Mouse (Mus musculus): ENCODE measurements around the gene Kif26b. TPM values are rescaled to one million over a fixed set of nuclear protein-coding genes. Genes with fewer than 3 reads are reported as not detected.

Kif26b gene
- polyA plus RNA-seq, 1 experiment, result 0.04 TPM

- H3K27me3 ChIP-seq (ENCODE audit: control insufficient read depth, insufficient read depth, low read length), result no peaks in the 10 kb centered on the region
- H3K4me3 ChIP-seq (ENCODE audit: extremely low read depth, insufficient read depth, insufficient read length), result no peak overlapping the region
- TF ChIP-seq POLR2A (IDR thresholded peaks at IDR 0.05; ENCODE audit: low read depth, low read length), result no peak
- no peak for TF ChIP-seq CTCF (IDR thresholded peaks at IDR 0.05; ENCODE audit: extremely low read depth, insufficient read depth, insufficient read length, insufficient replicate concordance)
- H3K36me3 ChIP-seq (ENCODE audit: control insufficient read depth, insufficient read depth, low read length), result no peaks in the 10 kb centered on the region
- H3K27ac ChIP-seq (ENCODE audit: insufficient read depth, low read length), result no peak overlapping the region
- DNase-seq (ENCODE audit: low read depth in 1 of 2, low spot score in 2 of 2), result no peak
- 82% methylated on average over 4 of the region's 4 CpGs for WGBS
- no peaks in the 10 kb centered on the region for H3K4me1 ChIP-seq (ENCODE audit: control insufficient read depth, insufficient read depth, insufficient read length)
These were observed 126.6 kb downstream of the Kif26b start for GRCm38 (mm10) chr1:178655525-178655924.

DNA sequence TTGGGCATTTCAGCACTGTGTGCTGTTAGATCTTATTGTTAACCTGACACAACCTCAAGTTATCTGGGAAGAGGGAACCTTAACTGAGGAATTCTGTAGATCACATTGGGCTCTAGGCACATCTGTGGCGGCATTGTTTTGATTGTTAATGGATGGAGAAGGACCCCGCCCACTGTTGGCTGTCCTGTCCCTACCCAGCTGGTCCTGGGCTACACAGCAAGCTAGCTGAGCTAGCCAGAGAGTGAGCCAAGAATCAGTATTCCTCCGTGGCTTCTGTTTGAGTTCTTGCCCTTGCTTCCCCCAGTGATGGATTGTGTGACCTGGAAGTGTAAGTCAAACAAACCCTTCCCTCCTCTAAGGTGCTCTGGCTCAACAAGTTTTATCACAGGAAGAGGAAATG, 132.1 kb downstream of the Kif26b start:
- H3K27me3 ChIP-seq (ENCODE audit: control insufficient read depth, insufficient read depth, low read length), result no peaks in the 10 kb centered on the region
- H3K4me1 ChIP-seq (ENCODE audit: control insufficient read depth, insufficient read depth, insufficient read length), result no peaks in the 10 kb centered on the region
- no peak for DNase-seq (ENCODE audit: low read depth in 1 of 2, low spot score in 2 of 2)
- H3K27ac ChIP-seq (ENCODE audit: insufficient read depth, low read length), result no peak overlapping the region
- TF ChIP-seq CTCF (IDR thresholded peaks at IDR 0.05; ENCODE audit: extremely low read depth, insufficient read depth, insufficient read length, insufficient replicate concordance), result no peak
- TF ChIP-seq POLR2A (IDR thresholded peaks at IDR 0.05; ENCODE audit: low read depth, low read length), result no peak
- 83% methylated on average over 3 of the region's 3 CpGs for WGBS
- no peak overlapping the region for H3K4me3 ChIP-seq (ENCODE audit: extremely low read depth, insufficient read depth, insufficient read length)
- no peaks in the 10 kb centered on the region for H3K36me3 ChIP-seq (ENCODE audit: control insufficient read depth, insufficient read depth, low read length)

DNA sequence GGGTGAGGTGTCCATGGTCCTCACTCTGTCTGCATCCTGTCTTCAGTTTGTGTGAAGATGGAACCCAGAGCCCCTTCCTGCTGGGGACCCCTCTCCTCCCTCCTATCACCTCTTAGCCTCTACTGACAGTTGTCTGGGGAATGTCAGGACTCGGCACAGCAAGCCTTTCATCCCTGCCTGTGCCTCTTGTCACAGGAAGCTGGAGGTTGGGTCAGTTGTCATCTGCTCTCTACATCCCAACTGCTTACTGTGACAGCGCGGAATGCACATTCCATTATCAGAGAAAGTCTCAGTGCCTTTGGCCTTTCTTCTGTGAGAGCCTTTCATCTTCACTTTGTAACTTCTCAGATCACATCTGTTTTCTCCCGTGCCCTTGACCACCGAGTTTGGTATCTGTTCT, 132.6 kb downstream of the Kif26b start:
- WGBS, result 76% methylated on average over 5 of the region's 5 CpGs

DNA sequence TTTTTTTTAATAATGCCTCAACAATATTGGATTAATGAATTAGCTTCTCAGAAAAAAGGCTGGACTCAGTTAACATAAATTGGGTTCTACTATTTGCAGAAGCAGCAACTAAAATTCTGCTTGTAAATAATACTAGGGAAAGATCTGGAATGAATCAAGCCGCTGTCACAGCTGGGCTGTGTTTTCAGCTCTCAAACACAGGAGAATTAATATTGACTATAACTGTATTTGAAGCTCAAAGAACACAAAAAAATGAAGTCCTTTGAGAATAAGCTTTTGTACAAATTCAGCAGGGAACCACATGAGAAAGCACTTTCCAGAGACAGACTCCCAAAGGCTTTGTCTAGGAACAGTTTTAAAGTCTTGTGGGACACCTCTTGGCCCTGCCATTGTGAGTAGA, 134.6 kb downstream of the Kif26b start:
- TF ChIP-seq CTCF (IDR thresholded peaks at IDR 0.05; ENCODE audit: extremely low read depth, insufficient read depth, insufficient read length, insufficient replicate concordance), result no peak
- TF ChIP-seq POLR2A (IDR thresholded peaks at IDR 0.05; ENCODE audit: low read depth, low read length), result no peak
- Histone ChIP-seq H3K27ac (ENCODE audit: insufficient read depth, low read length) (no peak overlapping the region), H3K27me3 (ENCODE audit: control insufficient read depth, insufficient read depth, low read length) (no peaks in the 10 kb centered on the region), H3K4me3 (ENCODE audit: extremely low read depth, insufficient read depth, insufficient read length) (no peak overlapping the region), H3K4me1 (ENCODE audit: control insufficient read depth, insufficient read depth, insufficient read length) (no peaks in the 10 kb centered on the region), H3K36me3 (ENCODE audit: control insufficient read depth, insufficient read depth, low read length) (no peaks in the 10 kb centered on the region)
- WGBS, result 89% methylated on average over 1 of the region's 1 CpGs
- DNase-seq (ENCODE audit: low read depth in 1 of 2, low spot score in 2 of 2), result no peak

More for the DNA sequence above, 132.6 kb downstream of the Kif26b start:
- Histone ChIP-seq H3K4me3 (ENCODE audit: extremely low read depth, insufficient read depth, insufficient read length) (no peak overlapping the region), H3K27me3 (ENCODE audit: control insufficient read depth, insufficient read depth, low read length) (no peaks in the 10 kb centered on the region), H3K27ac (ENCODE audit: insufficient read depth, low read length) (no peak overlapping the region), H3K4me1 (ENCODE audit: control insufficient read depth, insufficient read depth, insufficient read length) (no peaks in the 10 kb centered on the region), H3K36me3 (ENCODE audit: control insufficient read depth, insufficient read depth, low read length) (no peaks in the 10 kb centered on the region)
- TF ChIP-seq POLR2A (IDR thresholded peaks at IDR 0.05; ENCODE audit: low read depth, low read length), result no peak
- TF ChIP-seq CTCF (IDR thresholded peaks at IDR 0.05; ENCODE audit: extremely low read depth, insufficient read depth, insufficient read length, insufficient replicate concordance), result no peak
- no peak for DNase-seq (ENCODE audit: low read depth in 1 of 2, low spot score in 2 of 2)

GRCm38 (mm10) chr1:178664271-178664969, 135.5 kb downstream of the Kif26b start:
- no peak for DNase-seq (ENCODE audit: low read depth in 1 of 2, low spot score in 2 of 2)
- WGBS, result 55% methylated on average over 5 of the region's 5 CpGs

GRCm38 (mm10) chr1:178666524-178666923, 137.6 kb downstream of the Kif26b start:
- WGBS, result 81% methylated on average over 7 of the region's 7 CpGs
- TF ChIP-seq POLR2A (IDR thresholded peaks at IDR 0.05; ENCODE audit: low read depth, low read length) (no peak), CTCF (IDR thresholded peaks at IDR 0.05; ENCODE audit: extremely low read depth, insufficient read depth, insufficient read length, insufficient replicate concordance) (no peak)
- no peaks in the 10 kb centered on the region for H3K36me3 ChIP-seq (ENCODE audit: control insufficient read depth, insufficient read depth, low read length)
- no peak for DNase-seq (ENCODE audit: low read depth in 1 of 2, low spot score in 2 of 2)
- no peak overlapping the region for H3K4me3 ChIP-seq (ENCODE audit: extremely low read depth, insufficient read depth, insufficient read length)
- H3K4me1 ChIP-seq (ENCODE audit: control insufficient read depth, insufficient read depth, insufficient read length), result no peaks in the 10 kb centered on the region
- no peak overlapping the region for H3K27ac ChIP-seq (ENCODE audit: insufficient read depth, low read length)
- no peaks in the 10 kb centered on the region for H3K27me3 ChIP-seq (ENCODE audit: control insufficient read depth, insufficient read depth, low read length)

More at GRCm38 (mm10) chr1:178664271-178664969, 135.5 kb downstream of the Kif26b start:
- H3K27me3 ChIP-seq (ENCODE audit: control insufficient read depth, insufficient read depth, low read length), result no peaks in the 10 kb centered on the region
- H3K4me1 ChIP-seq (ENCODE audit: control insufficient read depth, insufficient read depth, insufficient read length), result no peaks in the 10 kb centered on the region
- TF ChIP-seq CTCF (IDR thresholded peaks at IDR 0.05; ENCODE audit: extremely low read depth, insufficient read depth, insufficient read length, insufficient replicate concordance) (no peak), POLR2A (IDR thresholded peaks at IDR 0.05; ENCODE audit: low read depth, low read length) (no peak)
- no peak overlapping the region for H3K27ac ChIP-seq (ENCODE audit: insufficient read depth, low read length)
- H3K36me3 ChIP-seq (ENCODE audit: control insufficient read depth, insufficient read depth, low read length), result no peaks in the 10 kb centered on the region
- no peak overlapping the region for H3K4me3 ChIP-seq (ENCODE audit: extremely low read depth, insufficient read depth, insufficient read length)

- H3K27ac ChIP-seq (ENCODE audit: insufficient read depth, low read length), result no peak overlapping the region
- H3K4me3 ChIP-seq (ENCODE audit: extremely low read depth, insufficient read depth, insufficient read length), result no peak overlapping the region
- DNase-seq (ENCODE audit: low read depth in 1 of 2, low spot score in 2 of 2), result no peak
- 85% methylated on average over 7 of the region's 7 CpGs for WGBS
- H3K4me1 ChIP-seq (ENCODE audit: control insufficient read depth, insufficient read depth, insufficient read length), result no peaks in the 10 kb centered on the region
- H3K27me3 ChIP-seq (ENCODE audit: control insufficient read depth, insufficient read depth, low read length), result no peaks in the 10 kb centered on the region
- no peak for TF ChIP-seq CTCF (IDR thresholded peaks at IDR 0.05; ENCODE audit: extremely low read depth, insufficient read depth, insufficient read length, insufficient replicate concordance)
- TF ChIP-seq POLR2A (IDR thresholded peaks at IDR 0.05; ENCODE audit: low read depth, low read length), result no peak
- no peaks in the 10 kb centered on the region for H3K36me3 ChIP-seq (ENCODE audit: control insufficient read depth, insufficient read depth, low read length)
These were observed 138.9 kb downstream of the Kif26b start for GRCm38 (mm10) chr1:178667808-178668207.
